ENCODE assay signal across 8 mouse cellular contexts in the genomic region with DNA sequence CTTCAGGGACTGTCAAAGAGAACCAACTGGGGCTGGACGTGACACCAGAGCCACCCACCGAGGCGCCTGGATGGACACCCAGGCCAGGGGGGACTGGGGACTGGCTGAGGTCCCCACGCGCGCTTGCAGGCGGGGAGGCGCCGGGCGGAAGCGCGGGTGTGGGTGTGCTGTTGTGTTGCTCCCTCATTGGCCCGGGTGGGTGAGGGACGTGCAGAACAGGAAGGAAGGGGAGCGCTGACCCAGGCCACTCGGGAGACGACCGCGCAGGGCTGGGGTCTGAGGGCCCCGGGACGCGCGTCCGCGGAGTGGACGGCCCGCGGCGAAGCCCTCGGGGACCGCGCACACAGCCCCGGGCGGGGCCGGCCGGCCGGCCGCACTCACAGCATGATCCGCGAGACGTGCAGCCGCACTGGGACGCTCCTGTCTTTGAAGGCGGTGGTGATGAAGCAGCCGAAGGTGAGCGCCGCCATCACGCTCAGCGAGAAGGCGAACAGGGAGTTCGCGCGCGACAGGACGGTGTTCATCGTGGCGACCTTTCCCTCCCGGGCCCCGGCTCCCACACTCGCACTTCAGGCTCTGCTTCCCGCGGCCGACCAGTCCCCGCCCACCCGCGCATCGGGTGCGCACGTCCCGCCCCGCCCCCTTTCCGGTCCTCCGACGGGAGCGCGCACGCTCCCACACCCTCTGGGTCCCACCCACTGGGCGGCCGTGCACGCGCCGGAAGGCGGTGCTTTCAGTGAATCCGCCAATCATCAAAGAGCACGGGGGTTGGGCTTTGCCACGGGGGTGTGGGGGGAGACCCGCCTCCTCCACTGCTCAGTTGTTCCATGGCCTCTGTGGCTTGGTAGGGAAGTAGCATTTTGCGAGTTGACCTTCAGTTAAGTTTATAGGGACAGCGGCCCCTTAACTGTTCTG. TPM values are rescaled to one million over a fixed set of nuclear protein-coding genes. Genes with fewer than 3 reads are reported as not detected.
DNase-seq lines count a peak whose midpoint lies in the region; ATAC-seq lines count a peak whose summit lies in the region.

A gene (plus strand): TSS at position 199 of the 915 bp plus-strand sequence.
A gene (minus strand): TSS at position 617 of the 915 bp plus-strand sequence.

- peak within 1 kb of the TSS; percentile 70 for H3K4me2 ChIP-seq in hindbrain, embryonic 14.5 days (replicated peaks)

- peak within 1 kb of the TSS; percentile 93 for H3K27ac ChIP-seq in hindbrain, embryonic 14.5 days

- DNase-seq in R1 (ENCODE audit: low read depth, low spot score), result peak; percentile 91
- DNase-seq in cerebellum, postnatal 25 days, result peak; percentile 97 to 99
- DNase-seq in frontal cortex, postnatal 25 days (ENCODE audit: low spot score in 2 of 2), result peak; percentile 85 to 88
- DNase-seq in hindbrain, embryonic 14.5 days (ENCODE audit: low spot score), result peak; percentile 98
- peak; percentile 94 to 95 for DNase-seq in layer of hippocampus, postnatal 36 days
- DNase-seq in lung, postnatal 36 days, result peak; percentile 95
- DNase-seq in retina, postnatal 1 day, result peak; percentile 97
- DNase-seq in urinary bladder, adult 18-20 months (ENCODE audit: low spot score in 2 of 2), result peak; percentile 94

- H3K4me3 ChIP-seq in hindbrain, embryonic 14.5 days (replicated peaks; ENCODE audit: low read length), result peak within 1 kb of the TSS; percentile 97

- peaks cover 7% of the 10 kb centered on the region; the same call in 1 of the 2 replicates for H3K36me3 ChIP-seq in hindbrain, embryonic 14.5 days (replicated peaks; ENCODE audit: control insufficient read depth, insufficient read depth)

- ATAC-seq in hindbrain, embryonic 14.5 days (ENCODE audit: low FRiP score), result peak; percentile 96

- H3K27me3 ChIP-seq in hindbrain, embryonic 14.5 days (ENCODE audit: control insufficient read depth, insufficient read depth, low read length), result no peaks in the 10 kb centered on the region

- under 1% methylated on average over 86 of the region's 89 CpGs for WGBS in hindbrain, embryonic 14.5 days

- H3K4me1 ChIP-seq in hindbrain, embryonic 14.5 days (replicated peaks; ENCODE audit: control insufficient read depth, insufficient read depth, low read length), result peaks cover 21% of the 10 kb centered on the region

- H3K9me3 ChIP-seq in hindbrain, embryonic 14.5 days (ENCODE audit: control insufficient read depth, low read length), result no peaks in the 10 kb centered on the region

- peak within 1 kb of the TSS; percentile 95 for H3K9ac ChIP-seq in hindbrain, embryonic 14.5 days

RNA-seq across cellular contexts. Expression of the first gene that starts in this region (rescaled TPM):
- 6.4 and 9.8 TPM in 2 replicates for polyA plus RNA-seq in hindbrain, embryonic 14.5 days (2014; fragmentation: Nextera tagmentation; extraction: Ambion mirVana)
- 1 to 10 TPM in 1 of 2 experiments, under 1 TPM in 1; 0.68 to 2.1 TPM for total RNA-seq in layer of hippocampus, postnatal 36 days (2021)

RNA-seq across cellular contexts. Expression of the second gene that starts in this region (rescaled TPM):
- polyA plus RNA-seq in hindbrain, embryonic 14.5 days (2014; fragmentation: Nextera tagmentation; extraction: Ambion mirVana), result 47.8 and 52.0 TPM in 2 replicates
- 10 to 100 TPM; 48.2 to 49.6 TPM for total RNA-seq in layer of hippocampus, postnatal 36 days (2021)

Comparison
In these comparisons a context has a peak if more than half of its experiments do, and no peak if none do; other contexts are left out.
1. Peak in every context shown above with its lines: DNase-seq, ATAC-seq, H3K4me3 ChIP-seq and H3K27ac ChIP-seq.